Mouse (Mus musculus) heart, embryonic 15.5 days (tissue): Measurements from ENCODE around the gene Ccdc34. TPM values are rescaled to one million over a fixed set of nuclear protein-coding genes. Genes with fewer than 3 reads are reported as not detected.

Experiments
- ATAC-seq: fragments of 200-750 bp; cut with Nextera tagmentation; replicated peaks from 2 replicates; pipeline ENCODE4 v1.8.0; 2017; ENCODE audit warnings: low read depth, moderate TSS enrichment; ENCODE audit not compliant: insufficient number of reproducible peaks, insufficient read depth, low FRiP score
- H3K27ac ChIP-seq: fragments of 300-500 bp; sonication (generic); 2 replicates; pipeline ENCODE4 v1.5.1; 2015; ENCODE audit warnings: mild to moderate bottlenecking, inconsistent platforms
- H3K27me3 ChIP-seq: fragments of 300-500 bp; sonication (generic); 2 replicates; pipeline ENCODE4 v1.6.1; 2015; ENCODE audit warnings: inconsistent platforms
- H3K36me3 ChIP-seq: fragments of 300-500 bp; sonication (generic); 2 replicates; pipeline ENCODE4 v1.6.1; 2015; ENCODE audit warnings: mild to moderate bottlenecking, inconsistent platforms
- H3K4me1 ChIP-seq: fragments of 300-500 bp; sonication (generic); replicated peaks from 2 replicates; pipeline ENCODE4 v1.6.1; 2015; ENCODE audit warnings: inconsistent platforms
- H3K4me2 ChIP-seq: fragments of 300-500 bp; sonication (generic); 2 replicates; pipeline ENCODE4 v1.6.1; 2015; ENCODE audit warnings: inconsistent platforms, mild to moderate bottlenecking, moderate library complexity
- H3K4me3 ChIP-seq: fragments of 300-500 bp; sonication (generic); 2 replicates; pipeline ENCODE4 v1.5.1; 2015; ENCODE audit warnings: mild to moderate bottlenecking, inconsistent platforms
- H3K9ac ChIP-seq: fragments of 300-500 bp; sonication (generic); 2 replicates; pipeline ENCODE4 v1.6.1; 2015; ENCODE audit warnings: mild to moderate bottlenecking, inconsistent platforms
- H3K9me3 ChIP-seq: fragments of 300-500 bp; sonication (generic); replicated peaks from 2 replicates; pipeline ENCODE4 v1.6.1; 2016; ENCODE audit warnings: inconsistent platforms
- WGBS: fragments of 180-500 bp; shearing (Covaris S2); methylation state at CpG from one replicate; pipeline ENCODE4 v1.1.7; 2015; ENCODE audit warnings: mixed read lengths; 5-methylcytosine and 5-hydroxymethylcytosine counted together
- polyA plus RNA-seq: library from polyadenylated mRNA; unstranded; fragments of >200 nt; fragmentation: Nextera tagmentation; extraction: Ambion mirVana; gene quantifications from 2 replicates; pipeline ENCODE4 v1.2.1, GENCODE M21; 2015

Ccdc34 gene
- polyA plus RNA-seq, 1 experiment from 2014 or later = 29.8 TPM

GRCm38 (mm10) chr2:109984930-109985329 lies 32.7 kb upstream of the Ccdc34 start:
- Histone ChIP-seq H3K27me3 (no peaks in the 10 kb centered on the region), H3K9me3 (no peaks in the 10 kb centered on the region), H3K4me2 (no peak overlapping the region), H3K9ac (no peak overlapping the region), H3K4me3 (no peak overlapping the region), H3K27ac (peak overlapping the region; percentile 48), H3K36me3 (no peaks in the 10 kb centered on the region), H3K4me1 (peaks cover 65% of the 10 kb centered on the region)
- peak; percentile 48; the same call in 1 of the 2 replicates for ATAC-seq
- WGBS = 30% methylated on average over 1 of the region's 1 CpGs

GRCm38 (mm10) chr2:109985560-109985959 lies 32.1 kb upstream of the Ccdc34 start:
- WGBS = 41% methylated on average over 9 of the region's 9 CpGs
- peaks cover 62% of the 10 kb centered on the region for H3K4me1 ChIP-seq
- H3K27ac ChIP-seq = peak overlapping the region; percentile 48; the same call in 1 of the 2 replicates
- no peak overlapping the region for H3K4me3 ChIP-seq
- no peak for ATAC-seq
- no peaks in the 10 kb centered on the region for H3K9me3 ChIP-seq
- H3K27me3 ChIP-seq = no peaks in the 10 kb centered on the region
- H3K9ac ChIP-seq = no peak overlapping the region
- no peaks in the 10 kb centered on the region for H3K36me3 ChIP-seq
- no peak overlapping the region for H3K4me2 ChIP-seq

- H3K9ac ChIP-seq = no peak overlapping the region
- 0 out of 2 replicates have a peak overlapping the region, but pooled peaks have one; percentile 0 for H3K27ac ChIP-seq
- H3K4me2 ChIP-seq = no peak overlapping the region
- no peak for ATAC-seq
- H3K27me3 ChIP-seq = no peaks in the 10 kb centered on the region
- H3K9me3 ChIP-seq = no peaks in the 10 kb centered on the region
- no peak overlapping the region for H3K4me3 ChIP-seq
- WGBS = 71% methylated on average over 11 of the region's 11 CpGs
- H3K4me1 ChIP-seq = peaks cover 59% of the 10 kb centered on the region
- H3K36me3 ChIP-seq = no peaks in the 10 kb centered on the region
These were observed 31.4 kb upstream of the Ccdc34 start for GRCm38 (mm10) chr2:109986036-109986785.

GRCm38 (mm10) chr2:109987946-109988345 lies 29.7 kb upstream of the Ccdc34 start:
- peaks cover 51% of the 10 kb centered on the region for H3K4me1 ChIP-seq
- H3K36me3 ChIP-seq = no peaks in the 10 kb centered on the region
- no peak overlapping the region for H3K9ac ChIP-seq
- no peaks in the 10 kb centered on the region for H3K27me3 ChIP-seq
- no peak overlapping the region for H3K4me2 ChIP-seq
- no peak overlapping the region for H3K4me3 ChIP-seq
- H3K27ac ChIP-seq = no peak overlapping the region
- WGBS = 72% methylated on average over 5 of the region's 5 CpGs
- H3K9me3 ChIP-seq = no peaks in the 10 kb centered on the region
- ATAC-seq = no peak

- Histone ChIP-seq H3K27ac (peak overlapping the region; percentile 36), H3K36me3 (no peaks in the 10 kb centered on the region), H3K9ac (no peak overlapping the region), H3K27me3 (no peaks in the 10 kb centered on the region), H3K9me3 (no peaks in the 10 kb centered on the region), H3K4me2 (no peak overlapping the region), H3K4me1 (peaks cover 51% of the 10 kb centered on the region), H3K4me3 (no peak overlapping the region)
- ATAC-seq = no peak
- 9% methylated on average over 3 of the region's 3 CpGs for WGBS
These were observed 28.4 kb upstream of the Ccdc34 start for GRCm38 (mm10) chr2:109989196-109989595.

GRCm38 (mm10) chr2:109989679-109990473 lies 27.7 kb upstream of the Ccdc34 start:
- Histone ChIP-seq H3K9ac (no peak overlapping the region), H3K4me2 (no peak overlapping the region), H3K36me3 (no peaks in the 10 kb centered on the region), H3K9me3 (no peaks in the 10 kb centered on the region), H3K27ac (peak overlapping the region; percentile 36), H3K4me3 (no peak overlapping the region), H3K27me3 (no peaks in the 10 kb centered on the region), H3K4me1 (peaks cover 48% of the 10 kb centered on the region)
- 44% methylated on average over 8 of the region's 8 CpGs for WGBS
- ATAC-seq = no peak

- Histone ChIP-seq H3K36me3 (no peaks in the 10 kb centered on the region), H3K9ac (no peak overlapping the region), H3K27ac (no peak overlapping the region), H3K4me1 (peaks cover 48% of the 10 kb centered on the region), H3K27me3 (no peaks in the 10 kb centered on the region), H3K9me3 (no peaks in the 10 kb centered on the region), H3K4me3 (no peak overlapping the region), H3K4me2 (no peak overlapping the region)
- 98% methylated on average over 1 of the region's 1 CpGs for WGBS
- ATAC-seq = no peak
These were observed 25.9 kb upstream of the Ccdc34 start for GRCm38 (mm10) chr2:109991754-109992153.

- no peak for ATAC-seq
- WGBS = 70% methylated on average over 11 of the region's 11 CpGs
These were observed 25.1 kb upstream of the Ccdc34 start for GRCm38 (mm10) chr2:109992448-109993073.

GRCm38 (mm10) chr2:109993404-109993803 lies 24.2 kb upstream of the Ccdc34 start:
- Histone ChIP-seq H3K4me3 (no peak overlapping the region), H3K4me2 (no peak overlapping the region), H3K27me3 (no peaks in the 10 kb centered on the region), H3K27ac (no peak overlapping the region), H3K4me1 (peaks cover 39% of the 10 kb centered on the region), H3K9me3 (no peaks in the 10 kb centered on the region), H3K9ac (no peak overlapping the region), H3K36me3 (no peaks in the 10 kb centered on the region)
- ATAC-seq = no peak

More at GRCm38 (mm10) chr2:109992448-109993073, 25.1 kb upstream of the Ccdc34 start:
- no peak overlapping the region for H3K4me3 ChIP-seq
- H3K36me3 ChIP-seq = no peaks in the 10 kb centered on the region
- H3K27me3 ChIP-seq = no peaks in the 10 kb centered on the region
- no peaks in the 10 kb centered on the region for H3K9me3 ChIP-seq
- peaks cover 44% of the 10 kb centered on the region for H3K4me1 ChIP-seq
- H3K27ac ChIP-seq = no peak overlapping the region
- no peak overlapping the region for H3K9ac ChIP-seq
- H3K4me2 ChIP-seq = no peak overlapping the region

GRCm38 (mm10) chr2:109995061-109995460 lies 22.6 kb upstream of the Ccdc34 start:
- H3K9ac ChIP-seq = no peak overlapping the region
- peaks cover 25% of the 10 kb centered on the region for H3K4me1 ChIP-seq
- no peak overlapping the region for H3K27ac ChIP-seq
- WGBS = 27% methylated on average over 2 of the region's 2 CpGs
- no peak overlapping the region for H3K4me3 ChIP-seq
- ATAC-seq = no peak
- no peak overlapping the region for H3K4me2 ChIP-seq
- H3K36me3 ChIP-seq = peaks cover 9% of the 10 kb centered on the region; the same call in 1 of the 2 replicates
- H3K9me3 ChIP-seq = no peaks in the 10 kb centered on the region
- no peaks in the 10 kb centered on the region for H3K27me3 ChIP-seq

GRCm38 (mm10) chr2:109996411-109996810 lies 21.2 kb upstream of the Ccdc34 start:
- 27% methylated on average over 12 of the region's 12 CpGs for WGBS
- Histone ChIP-seq H3K9ac (no peak overlapping the region), H3K27ac (peak overlapping the region; percentile 31)

More at GRCm38 (mm10) chr2:109996411-109996810, 21.2 kb upstream of the Ccdc34 start:
- Histone ChIP-seq H3K36me3 (peaks cover 13% of the 10 kb centered on the region; the same call in 1 of the 2 replicates), H3K9me3 (no peaks in the 10 kb centered on the region), H3K4me2 (peak overlapping the region; percentile 3; the same call in 1 of the 2 replicates), H3K4me3 (no peak overlapping the region), H3K27me3 (no peaks in the 10 kb centered on the region), H3K4me1 (peaks cover 22% of the 10 kb centered on the region)
- ATAC-seq = no peak
